Mouse (Mus musculus) ES-E14 (cell line): ENCODE measurements around the gene Esr1.

Source experiments
- CHD2 ChIP-seq: IDR thresholded peaks from 2 replicates; pipeline ENCODE4 v1.6.1; 2014; ENCODE audit warnings: mild to moderate bottlenecking, low read depth, low read length, inconsistent platforms
- HCFC1 ChIP-seq: IDR thresholded peaks from 2 replicates; pipeline ENCODE4 v1.6.1; 2012; ENCODE audit warnings: low read length, inconsistent platforms, borderline replicate concordance; ENCODE audit not compliant: insufficient read depth
- MAFK ChIP-seq: IDR thresholded peaks from 2 replicates; pipeline ENCODE4 v1.6.1; 2014; ENCODE audit warnings: mild to moderate bottlenecking, low read depth, low read length, inconsistent platforms; ENCODE audit not compliant: insufficient read depth
- ZC3H11A ChIP-seq: IDR thresholded peaks from 2 replicates; pipeline ENCODE4 v1.6.1; 2012; ENCODE audit warnings: low read depth, mild to moderate bottlenecking, inconsistent platforms, low read length, borderline replicate concordance
- ZNF384 ChIP-seq: IDR thresholded peaks from 2 replicates; pipeline ENCODE4 v1.6.1; 2012; ENCODE audit warnings: low read depth, low read length, inconsistent platforms

- TF ChIP-seq ZNF384 (no peak), ZC3H11A (no peak), CHD2 (no peak), MAFK (no peak), HCFC1 (no peak)
Measured at GRCm38 (mm10) chr10:4629314-4629713, 17.9 kb downstream of the Esr1 start.
